ENCODE assay signal across 10 mouse cellular contexts in genomic region chr1:25229245-25229750, GRCm38 (mm10).
DNase-seq lines count a peak whose midpoint lies in the region; ATAC-seq and TF ChIP-seq lines count a peak whose summit lies in the region.
"Had no signal": no experiment of that assay in that cellular context is flagged by ENCODE, and none has a peak within 500 bp of the region (broad histone marks: within the 10 kb centered on the region; RNA-seq: fewer than 3 reads in every experiment).

No protein-coding gene starts in this region.

- no peaks in the 10 kb centered on the region for H3K9me3 ChIP-seq in forebrain, embryonic 15.5 days
- no peaks in the 10 kb centered on the region for H3K9me3 ChIP-seq in midbrain, embryonic 13.5 days
- H3K9me3 ChIP-seq in liver, embryonic 11.5 days (ENCODE audit: control insufficient read depth, low read length): no peaks in the 10 kb centered on the region
- H3K9me3 ChIP-seq: embryonic facial prominence, embryonic 13.5 days had no signal

- H3K9ac ChIP-seq in forebrain, embryonic 15.5 days (replicated peaks): peak overlapping the region; percentile 76
- peak overlapping the region; percentile 71 for H3K9ac ChIP-seq in midbrain, embryonic 13.5 days (replicated peaks)
- H3K9ac ChIP-seq in liver, embryonic 11.5 days (ENCODE audit: low read depth, low read length): no peak overlapping the region
- H3K9ac ChIP-seq: embryonic facial prominence, embryonic 13.5 days had no signal

- H3K27me3 ChIP-seq in forebrain, embryonic 15.5 days: no peaks in the 10 kb centered on the region
- no peaks in the 10 kb centered on the region for H3K27me3 ChIP-seq in midbrain, embryonic 13.5 days
- no peaks in the 10 kb centered on the region for H3K27me3 ChIP-seq in liver, embryonic 11.5 days (replicated peaks; ENCODE audit: control insufficient read depth, insufficient read depth, low read length)
- H3K27me3 ChIP-seq in thymus, adult 2 months (ENCODE audit: control insufficient read depth, insufficient read depth, low read length): no peaks in the 10 kb centered on the region
- H3K27me3 ChIP-seq: embryonic facial prominence, embryonic 13.5 days had no signal

- DNase-seq in left cerebral cortex, adult 2 months (ENCODE audit: extremely low spot score in 1 of 2, low spot score in 2 of 2): peak in 1 of 2 experiments; percentile 22
- DNase-seq in left cerebral cortex, adult 11 months (ENCODE audit: low spot score): no peak
- no peak for DNase-seq in liver, embryonic 11.5 days (ENCODE audit: low spot score)
- DNase-seq in urinary bladder, adult 2 months (ENCODE audit: low spot score): no peak
- no peak for DNase-seq in thymus, adult 2 months

- no peak for TF ChIP-seq CTCF in left cerebral cortex, adult 2 months (IDR thresholded peaks at IDR 0.05)
- no peak for TF ChIP-seq CTCF in thymus, adult 2 months (IDR thresholded peaks at IDR 0.05; ENCODE audit: borderline replicate concordance, control insufficient read depth, extremely low read depth, insufficient read depth, low read length, poor library complexity)

- H3K4me1 ChIP-seq in forebrain, embryonic 15.5 days: peaks cover 14% of the 10 kb centered on the region
- peaks cover 13% of the 10 kb centered on the region; the same call in 1 of the 2 replicates for H3K4me1 ChIP-seq in midbrain, embryonic 13.5 days (replicated peaks)
- H3K4me1 ChIP-seq in liver, embryonic 11.5 days (replicated peaks; ENCODE audit: control insufficient read depth, insufficient read depth, low read length): no peaks in the 10 kb centered on the region
- H3K4me1 ChIP-seq in thymus, adult 2 months (replicated peaks; ENCODE audit: control insufficient read depth, insufficient read depth, low read length): no peaks in the 10 kb centered on the region

- no peak for TF ChIP-seq POLR2A in thymus, adult 2 months (IDR thresholded peaks at IDR 0.05; ENCODE audit: control insufficient read depth, extremely low read depth, insufficient read depth, low read length, poor library complexity)

- 3% methylated on average over 7 of the region's 7 CpGs for WGBS in forebrain, embryonic 15.5 days
- 6% methylated on average over 7 of the region's 7 CpGs for whole genome bisulfite sequencing in midbrain, embryonic 13.5 days
- 39% methylated on average over 7 of the region's 7 CpGs for WGBS in liver, embryonic 11.5 days
- WGBS in thymus, adult 2 months: 42% methylated on average over 7 of the region's 7 CpGs

- peak overlapping the region; percentile 66 for H3K4me3 ChIP-seq in left cerebral cortex, adult 2 months
- H3K4me3 ChIP-seq in forebrain, embryonic 15.5 days: peak overlapping the region; percentile 53
- H3K4me3 ChIP-seq in midbrain, embryonic 13.5 days (replicated peaks): peak overlapping the region; percentile 57
- no peak overlapping the region for H3K4me3 ChIP-seq in liver, embryonic 11.5 days (ENCODE audit: low read depth, low read length)
- no peak overlapping the region for H3K4me3 ChIP-seq in thymus, adult 2 months (ENCODE audit: control insufficient read depth, insufficient read depth, low read length)
- H3K4me3 ChIP-seq: embryonic facial prominence, embryonic 13.5 days had no signal

- ATAC-seq in forebrain, embryonic 15.5 days (replicated peaks): peak; percentile 82
- peak; percentile 86 for ATAC-seq in midbrain, embryonic 13.5 days
- ATAC-seq in liver, embryonic 11.5 days (replicated peaks; ENCODE audit: low FRiP score): no peak
- ATAC-seq in erythroid progenitor cell, adult 5-6 weeks (replicated peaks; ENCODE audit: low FRiP score, poor library complexity, severe bottlenecking): no peak
- ATAC-seq: activated CD4-positive, CD25-positive, alpha-beta regulatory T cell, adult 4 months had no signal

- H3K4me2 ChIP-seq in forebrain, embryonic 15.5 days (replicated peaks): peak overlapping the region; percentile 51
- H3K4me2 ChIP-seq in midbrain, embryonic 13.5 days (replicated peaks): peak overlapping the region; percentile 62
- no peak overlapping the region for H3K4me2 ChIP-seq in liver, embryonic 11.5 days

- no peaks in the 10 kb centered on the region for H3K36me3 ChIP-seq in forebrain, embryonic 15.5 days
- no peaks in the 10 kb centered on the region for H3K36me3 ChIP-seq in midbrain, embryonic 13.5 days
- no peaks in the 10 kb centered on the region for H3K36me3 ChIP-seq in liver, embryonic 11.5 days (ENCODE audit: control insufficient read depth, insufficient read depth, low read length)
- H3K36me3 ChIP-seq in thymus, adult 2 months (ENCODE audit: control insufficient read depth, insufficient read depth, low read length): no peaks in the 10 kb centered on the region
- H3K36me3 ChIP-seq: embryonic facial prominence, embryonic 13.5 days had no signal

- intact Hi-C loops in left cerebral cortex, adult 2 months (cut with DNase I): loop anchor here (2.0 to 5.0 kb wide), 2 partner anchors 62 to 142 kb away; no protein-coding TSS in a partner anchor

- peak overlapping the region; percentile 93 for H3K27ac ChIP-seq in left cerebral cortex, adult 2 months
- peak overlapping the region; percentile 95 for H3K27ac ChIP-seq in forebrain, embryonic 15.5 days (replicated peaks)
- H3K27ac ChIP-seq in midbrain, embryonic 13.5 days: peak overlapping the region; percentile 96
- no peak overlapping the region for H3K27ac ChIP-seq in liver, embryonic 11.5 days (ENCODE audit: low read depth, low read length)
- no peak overlapping the region for H3K27ac ChIP-seq in thymus, adult 2 months (ENCODE audit: control insufficient read depth, insufficient read depth, low read length)
- H3K27ac ChIP-seq: embryonic facial prominence, embryonic 13.5 days had no signal

Comparison
In these comparisons a context has a peak if more than half of its experiments do, and no peak if none do; other contexts are left out.
1. H3K27ac ChIP-seq: peak in left cerebral cortex, adult 2 months (single experiment), forebrain, embryonic 15.5 days (single experiment) and midbrain, embryonic 13.5 days (single experiment); none in liver, embryonic 11.5 days (single experiment) and thymus, adult 2 months (single experiment).
2. H3K4me3 ChIP-seq: peak in left cerebral cortex, adult 2 months (single experiment), forebrain, embryonic 15.5 days (single experiment) and midbrain, embryonic 13.5 days (single experiment); none in liver, embryonic 11.5 days (single experiment) and thymus, adult 2 months (single experiment).
3. ATAC-seq: peak in forebrain, embryonic 15.5 days (single experiment) and midbrain, embryonic 13.5 days (single experiment); none in liver, embryonic 11.5 days (single experiment) and erythroid progenitor cell, adult 5-6 weeks (single experiment).